Mouse (Mus musculus) G1E (cell line): ENCODE measurements at regions not wholly inside any gene's neighbourhood (a gene's known extent, or its start where the extent isn't known, plus 50 kb on each side); places are given as distances from the start of the nearest gene placed in this dataset.

Experiments
- CTCF ChIP-seq: IDR thresholded peaks from 2 replicates; pipeline ENCODE4 v1.5.1; 2012; ENCODE audit warnings: low read depth, low read length, inconsistent platforms, mixed read lengths
- GATA1 ChIP-seq: IDR thresholded peaks from 2 replicates; pipeline ENCODE4 v1.6.1; 2012; ENCODE audit warnings: borderline replicate concordance, low read length, inconsistent platforms, mixed read lengths
- POLR2AphosphoS5 ChIP-seq: IDR thresholded peaks from 2 replicates; pipeline ENCODE4 v1.6.1; 2012; ENCODE audit warnings: low read depth, low read length, inconsistent platforms; ENCODE audit not compliant: insufficient replicate concordance

DNA sequence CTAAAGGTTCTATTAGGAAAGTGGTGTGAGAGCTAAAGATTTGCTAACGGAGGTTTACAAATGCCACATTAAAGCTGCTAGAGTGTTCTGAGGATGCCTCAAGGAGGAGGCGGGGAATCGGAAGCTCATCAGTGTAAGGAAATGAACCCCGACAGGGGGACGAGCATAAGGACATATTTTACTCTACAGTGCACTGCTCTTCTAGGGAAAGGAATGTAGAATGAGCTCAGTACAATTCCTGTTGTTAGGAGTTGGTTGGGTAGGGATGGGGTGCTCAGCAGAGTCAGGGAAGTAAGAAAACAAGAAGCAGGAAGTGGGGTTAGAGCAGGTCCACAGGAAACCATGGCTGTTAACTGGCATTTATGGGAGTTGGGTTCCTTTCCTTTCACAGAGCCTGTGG is 54.6 kb downstream of the Mex3b start:
- TF ChIP-seq CTCF (no peak), GATA1 (no peak), POLR2AphosphoS5 (no peak)
